Mouse (Mus musculus) midbrain, embryonic 13.5 days (tissue): ENCODE data around the gene Anks3. TPM values are rescaled to one million over a fixed set of nuclear protein-coding genes. Genes with fewer than 3 reads are reported as not detected.

Experiments used
- ATAC-seq: fragments of 200-750 bp; cut with Nextera tagmentation; 2 replicates; pipeline ENCODE4 v1.8.0; 2017; ENCODE audit warnings: mild to moderate bottlenecking, moderate TSS enrichment, moderate library complexity
- H3K27ac ChIP-seq: fragments of 300-500 bp; sonication (generic); 2 replicates; pipeline ENCODE4 v1.5.1; 2015; ENCODE audit warnings: inconsistent platforms, mild to moderate bottlenecking, moderate library complexity
- H3K27me3 ChIP-seq: fragments of 300-500 bp; sonication (generic); 2 replicates; pipeline ENCODE4 v1.6.1; 2015; ENCODE audit warnings: mild to moderate bottlenecking, inconsistent platforms
- H3K36me3 ChIP-seq: fragments of 300-500 bp; sonication (generic); 2 replicates; pipeline ENCODE4 v1.6.1; 2015; ENCODE audit warnings: mild to moderate bottlenecking, inconsistent platforms
- H3K4me1 ChIP-seq: fragments of 300-500 bp; sonication (generic); replicated peaks from 2 replicates; pipeline ENCODE4 v1.6.1; 2015; ENCODE audit warnings: inconsistent platforms
- H3K4me2 ChIP-seq: fragments of 300-500 bp; sonication (generic); replicated peaks from 2 replicates; pipeline ENCODE4 v1.6.1; 2015; ENCODE audit warnings: moderate library complexity, mild to moderate bottlenecking, inconsistent platforms
- H3K4me3 ChIP-seq: fragments of 300-500 bp; sonication (generic); replicated peaks from 2 replicates; pipeline ENCODE4 v1.5.1; 2015; ENCODE audit warnings: mild to moderate bottlenecking, inconsistent platforms
- H3K9ac ChIP-seq: fragments of 300-500 bp; sonication (generic); replicated peaks from 2 replicates; pipeline ENCODE4 v1.6.1; 2015; ENCODE audit warnings: mild to moderate bottlenecking, inconsistent platforms
- H3K9me3 ChIP-seq: fragments of 300-500 bp; sonication (generic); 2 replicates; pipeline ENCODE4 v1.6.1; 2016; ENCODE audit warnings: mild to moderate bottlenecking, inconsistent platforms
- whole genome bisulfite sequencing: fragments of 180-500 bp; shearing (Covaris S2); methylation state at CpG from one replicate; pipeline ENCODE4 v1.1.7; 2015; 5-methylcytosine and 5-hydroxymethylcytosine counted together
- polyA plus RNA-seq: library from polyadenylated mRNA; unstranded; fragments of >200 nt; fragmentation: Nextera tagmentation; extraction: Ambion mirVana; gene quantifications from 2 replicates; pipeline ENCODE4 v1.2.1, GENCODE M21; 2015

The Anks3 gene
- 79.1 and 85.4 TPM in 2 replicates for polyA plus RNA-seq

DNA sequence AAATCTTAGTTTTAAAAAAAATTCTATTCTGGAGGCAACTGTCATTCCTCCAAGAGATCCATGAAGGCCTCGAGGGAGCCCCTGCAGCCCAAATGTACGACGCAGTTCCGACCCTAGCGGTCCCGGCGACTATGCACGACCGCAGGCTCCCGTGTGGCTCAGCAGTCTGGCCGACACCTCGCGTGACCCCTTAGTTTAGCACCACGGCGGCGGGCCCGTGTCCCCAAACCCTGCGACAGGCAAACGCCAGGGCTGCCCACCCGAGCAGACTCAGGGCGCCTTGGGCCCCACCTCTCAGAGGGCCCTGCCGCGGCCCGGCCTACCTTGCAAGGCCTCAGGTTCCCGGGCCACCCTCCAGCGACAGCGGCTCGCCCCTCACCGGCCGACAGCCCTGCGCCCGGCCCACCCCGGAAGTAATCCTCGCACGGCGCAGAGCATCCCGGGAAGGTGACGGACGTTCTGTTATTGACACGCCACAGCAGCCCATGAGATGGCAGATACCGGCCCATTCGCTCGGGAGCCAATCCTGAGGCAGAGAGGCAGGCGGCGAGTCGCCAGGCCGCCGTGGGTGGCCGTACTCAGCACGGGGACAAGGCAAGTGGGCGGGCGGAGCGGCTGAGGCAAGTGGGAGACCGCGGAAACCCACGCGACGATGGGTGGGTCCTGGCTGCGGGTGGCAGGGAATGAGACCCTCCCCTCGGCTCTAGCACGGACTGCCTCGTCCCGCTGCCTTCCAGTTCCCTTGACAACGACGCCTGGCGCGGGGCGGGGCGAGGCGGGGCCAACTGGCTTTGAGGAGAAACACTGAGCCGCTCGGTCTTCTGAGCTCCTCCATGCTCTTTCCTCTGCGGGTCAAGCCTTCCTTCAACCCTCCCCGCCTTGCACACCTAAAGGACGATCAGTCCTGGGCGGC is at the start of gene Anks3:
Gene Anks3 (minus strand): TSS at position 409 of the 913 bp plus-strand sequence.
- H3K27ac ChIP-seq = peak within 1 kb of the TSS; percentile 89
- H3K36me3 ChIP-seq = peaks cover 10% of the 10 kb centered on the region
- peaks cover 29% of the 10 kb centered on the region for H3K4me1 ChIP-seq
- no peaks in the 10 kb centered on the region for H3K27me3 ChIP-seq
- peak within 1 kb of the TSS; percentile 81 for H3K4me2 ChIP-seq
- ATAC-seq = peak; percentile 99
- under 1% methylated on average over 75 of the region's 76 CpGs for WGBS
- no peaks in the 10 kb centered on the region for H3K9me3 ChIP-seq
- peak within 1 kb of the TSS; percentile 92 for H3K9ac ChIP-seq
- H3K4me3 ChIP-seq = peak within 1 kb of the TSS; percentile 94

DNA sequence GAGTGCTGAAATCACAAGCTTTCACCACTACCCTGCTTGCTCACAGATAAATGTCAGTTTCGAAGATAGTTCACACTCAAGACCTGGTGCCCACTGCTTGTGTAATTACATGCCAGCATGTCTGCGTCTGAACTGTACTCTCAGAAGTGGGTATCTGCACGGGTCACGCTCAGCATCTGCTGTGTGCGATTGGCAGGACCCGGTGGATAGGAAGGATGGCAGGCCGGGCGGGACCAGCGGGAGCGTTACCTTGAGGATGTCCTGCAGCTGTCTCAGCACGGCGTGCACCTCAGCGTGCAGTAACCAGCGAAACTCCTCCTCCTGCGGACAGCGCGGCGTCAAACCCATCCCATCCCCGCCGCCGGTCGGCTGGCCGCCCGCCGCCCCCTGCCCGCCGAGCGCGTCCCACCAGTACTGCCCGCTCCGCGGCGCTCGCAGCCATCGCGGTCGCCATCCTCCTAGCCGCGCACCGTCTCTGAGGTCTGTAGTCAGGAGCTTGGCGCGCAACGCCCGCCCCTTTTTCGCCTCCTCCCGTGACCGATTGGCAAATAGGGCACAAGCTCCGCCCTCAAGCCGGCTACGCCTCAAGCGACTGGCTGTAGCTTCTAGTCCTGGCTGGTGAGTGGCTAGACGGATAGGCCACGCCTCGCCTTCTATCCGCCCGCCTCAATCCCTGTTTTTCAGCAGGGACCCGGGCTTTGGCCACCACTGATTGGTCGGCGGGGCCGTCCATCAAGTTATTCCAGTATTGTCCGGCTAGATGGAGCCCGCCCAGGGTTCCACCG is 49.2 kb upstream of the Anks3 start, which contains the start of gene Rogdi:
Gene Rogdi (minus strand): TSS at position 500 of the 785 bp plus-strand sequence.
- peaks cover 62% of the 10 kb centered on the region for H3K36me3 ChIP-seq
- H3K4me2 ChIP-seq = peak within 1 kb of the TSS; percentile 78

DNA sequence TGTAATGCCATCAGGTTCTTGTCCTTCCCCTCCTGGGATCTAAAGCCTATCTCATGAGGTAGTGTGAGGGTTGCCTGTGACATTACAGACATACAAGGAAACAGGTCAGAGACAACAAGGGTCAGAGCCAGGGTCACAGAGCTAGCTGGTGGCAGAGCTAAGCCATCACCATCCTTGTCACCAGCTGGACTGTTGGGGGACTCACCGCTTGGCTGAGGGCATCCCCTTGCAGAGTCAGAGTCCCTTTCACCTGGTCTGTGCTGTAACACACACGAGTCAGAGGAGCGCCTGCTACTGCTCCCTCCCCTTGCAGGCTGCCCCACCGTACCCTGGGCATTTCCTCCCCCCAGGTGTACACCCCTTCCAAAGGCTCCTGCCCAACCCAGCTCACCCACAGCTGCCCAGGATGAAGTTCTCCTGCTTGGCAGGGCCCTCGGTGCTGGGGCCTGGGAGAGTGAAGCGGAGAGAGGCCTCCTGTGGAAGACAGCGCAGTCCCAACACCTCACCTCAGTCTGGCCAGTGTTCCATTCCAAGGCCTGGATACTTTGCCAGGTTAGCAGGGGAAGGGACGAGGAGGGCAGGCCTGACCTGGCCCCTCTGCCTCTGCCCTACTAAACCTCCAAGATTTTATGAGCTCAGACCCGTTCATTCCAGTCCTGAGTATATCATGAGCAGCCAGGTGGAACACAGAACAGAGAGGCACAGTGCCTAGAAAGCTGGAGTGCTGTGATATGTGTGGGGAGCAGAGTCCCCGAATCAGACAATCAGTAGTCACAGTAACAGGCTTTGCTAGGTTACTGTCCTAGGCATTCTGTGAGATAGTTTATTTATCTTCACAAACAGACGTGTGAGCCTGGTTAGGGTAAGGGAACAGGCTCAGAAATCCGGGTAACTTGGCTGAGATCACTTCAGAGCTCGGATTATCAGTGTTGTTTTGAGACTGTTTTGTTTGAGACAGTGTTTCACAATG is 48.3 kb upstream of the Anks3 start:
- ATAC-seq = no peak
- Histone ChIP-seq H3K9me3 (no peaks in the 10 kb centered on the region), H3K4me3 (peak overlapping the region; percentile 68), H3K9ac (peak overlapping the region; percentile 78), H3K4me1 (peaks cover 26% of the 10 kb centered on the region), H3K27ac (peak overlapping the region; percentile 82), H3K36me3 (peaks cover 53% of the 10 kb centered on the region), H3K27me3 (no peaks in the 10 kb centered on the region), H3K4me2 (peak overlapping the region; percentile 78)
- 57% methylated on average over 13 of the region's 13 CpGs for WGBS

More for the DNA sequence above, 49.2 kb upstream of the Anks3 start, which contains the start of gene Rogdi:
- WGBS = under 1% methylated on average over 62 of the region's 63 CpGs
- H3K27ac ChIP-seq = peak within 1 kb of the TSS; percentile 82
- H3K4me1 ChIP-seq = peaks cover 26% of the 10 kb centered on the region
- H3K4me3 ChIP-seq = peak within 1 kb of the TSS; percentile 68
- H3K27me3 ChIP-seq = no peaks in the 10 kb centered on the region
- peak within 1 kb of the TSS; percentile 78 for H3K9ac ChIP-seq
- H3K9me3 ChIP-seq = no peaks in the 10 kb centered on the region
- peak; percentile 99 for ATAC-seq

DNA sequence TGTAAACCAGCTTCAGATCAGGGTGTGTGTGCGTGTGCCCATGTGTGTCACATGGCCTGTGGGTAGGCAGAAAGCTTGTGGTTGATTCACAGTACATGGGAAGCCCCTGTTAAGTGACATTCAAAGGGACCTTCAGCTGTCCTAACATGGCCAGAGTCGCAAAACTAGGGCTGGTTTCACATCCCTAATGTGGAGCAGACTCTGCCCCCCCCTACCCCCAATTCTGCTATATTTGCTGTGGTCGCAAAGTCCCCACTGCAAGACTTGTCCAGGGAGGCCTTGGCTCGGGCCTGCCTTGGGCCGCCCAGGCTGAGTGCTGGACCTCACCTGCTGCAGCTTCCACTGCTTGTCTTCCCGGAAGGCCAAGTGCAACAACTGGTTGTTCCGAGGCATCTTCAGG is 47.3 kb upstream of the Anks3 start:
- H3K27ac ChIP-seq = no peak overlapping the region
- no peak overlapping the region for H3K4me3 ChIP-seq
- no peaks in the 10 kb centered on the region for H3K9me3 ChIP-seq
- 97% methylated on average over 7 of the region's 7 CpGs for WGBS
- peaks cover 43% of the 10 kb centered on the region for H3K36me3 ChIP-seq
- H3K9ac ChIP-seq = no peak overlapping the region
- H3K4me1 ChIP-seq = peaks cover 26% of the 10 kb centered on the region
- ATAC-seq = no peak
- no peaks in the 10 kb centered on the region for H3K27me3 ChIP-seq
- no peak overlapping the region for H3K4me2 ChIP-seq

DNA sequence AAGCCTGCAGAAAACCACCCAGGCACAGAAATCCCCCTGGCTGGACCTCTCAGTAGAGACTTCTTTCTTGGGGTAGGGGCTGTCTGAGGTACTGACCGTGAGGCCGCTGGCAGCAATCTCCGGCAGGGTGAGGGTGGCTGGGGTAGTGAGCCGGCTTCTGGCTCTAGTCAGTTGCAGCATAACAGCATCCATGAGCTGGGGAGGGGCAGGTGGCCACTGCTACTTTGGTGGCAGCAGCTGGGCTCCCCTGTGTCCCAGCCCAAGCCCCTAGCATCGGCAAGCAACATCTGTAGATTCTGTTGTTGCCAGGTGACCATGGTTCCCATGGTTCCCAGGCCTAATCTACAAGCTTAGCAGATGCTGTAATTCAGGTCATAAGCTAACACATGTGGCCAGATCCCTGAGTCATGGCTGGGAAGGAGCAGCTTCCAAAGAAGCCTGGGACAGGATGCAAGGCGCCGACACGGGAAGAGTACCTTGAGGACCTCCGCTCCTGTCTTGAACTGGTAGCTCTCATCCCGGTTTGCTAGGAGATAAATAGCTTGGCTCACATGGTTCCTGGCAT is 46.4 kb upstream of the Anks3 start:
- 87% methylated on average over 10 of the region's 10 CpGs for WGBS
- Histone ChIP-seq H3K4me2 (no peak overlapping the region), H3K9ac (no peak overlapping the region), H3K36me3 (peaks cover 34% of the 10 kb centered on the region), H3K27ac (no peak overlapping the region), H3K27me3 (no peaks in the 10 kb centered on the region), H3K4me3 (no peak overlapping the region), H3K4me1 (peaks cover 26% of the 10 kb centered on the region), H3K9me3 (no peaks in the 10 kb centered on the region)
- no peak for ATAC-seq

DNA sequence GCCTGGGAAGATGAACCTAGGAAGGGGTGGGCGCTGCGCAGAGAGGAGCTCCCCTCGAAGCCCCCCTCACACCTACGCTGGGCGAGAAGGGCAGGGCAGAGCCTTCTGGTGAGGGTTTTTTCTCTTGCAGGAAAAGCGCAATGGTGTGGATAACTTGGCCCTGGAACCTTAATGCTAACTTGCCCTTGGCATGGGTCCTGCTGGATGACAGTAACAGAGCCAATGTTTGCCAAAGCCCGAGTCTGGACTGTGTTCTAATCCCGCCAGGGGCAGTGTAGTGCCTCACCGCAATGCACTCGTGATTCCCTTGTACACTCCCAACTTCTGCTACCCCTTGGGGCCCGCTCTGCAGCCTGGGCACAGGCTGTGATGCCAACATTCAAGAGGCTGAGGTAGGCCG is 44.1 kb upstream of the Anks3 start:
- Histone ChIP-seq H3K4me1 (peaks cover 26% of the 10 kb centered on the region), H3K36me3 (peaks cover 22% of the 10 kb centered on the region), H3K27me3 (no peaks in the 10 kb centered on the region), H3K9ac (no peak overlapping the region), H3K4me3 (no peak overlapping the region), H3K9me3 (no peaks in the 10 kb centered on the region), H3K4me2 (no peak overlapping the region), H3K27ac (no peak overlapping the region)
- WGBS = 85% methylated on average over 12 of the region's 12 CpGs
- ATAC-seq = no peak

DNA sequence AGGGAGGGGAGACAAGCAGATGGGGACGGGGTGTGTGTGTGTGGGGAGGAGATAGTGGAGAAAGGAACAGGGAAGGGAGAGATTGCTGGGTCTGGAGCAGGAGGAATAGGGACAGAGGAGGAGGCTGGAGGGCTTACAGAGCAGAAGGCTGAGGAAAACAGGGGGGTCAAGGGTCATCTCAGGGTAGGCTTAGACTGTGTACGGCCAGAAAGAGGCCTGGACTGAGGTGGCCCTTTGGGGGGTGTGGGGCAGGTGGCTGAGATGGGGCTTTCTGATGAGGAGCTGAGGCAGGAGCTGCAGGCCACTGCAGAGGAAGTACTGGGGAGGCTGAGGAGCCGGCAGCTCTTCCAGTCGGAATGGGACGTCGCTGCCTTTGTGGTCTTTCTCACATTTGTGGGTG is 43.5 kb upstream of the Anks3 start:
- peaks cover 20% of the 10 kb centered on the region for H3K4me1 ChIP-seq
- no peaks in the 10 kb centered on the region for H3K27me3 ChIP-seq
- no peaks in the 10 kb centered on the region for H3K9me3 ChIP-seq
- H3K27ac ChIP-seq = no peak overlapping the region
- no peak overlapping the region for H3K4me3 ChIP-seq
- no peak for ATAC-seq
- H3K36me3 ChIP-seq = peaks cover 22% of the 10 kb centered on the region
- H3K9ac ChIP-seq = no peak overlapping the region
- WGBS = 61% methylated on average over 6 of the region's 6 CpGs
- H3K4me2 ChIP-seq = no peak overlapping the region

DNA sequence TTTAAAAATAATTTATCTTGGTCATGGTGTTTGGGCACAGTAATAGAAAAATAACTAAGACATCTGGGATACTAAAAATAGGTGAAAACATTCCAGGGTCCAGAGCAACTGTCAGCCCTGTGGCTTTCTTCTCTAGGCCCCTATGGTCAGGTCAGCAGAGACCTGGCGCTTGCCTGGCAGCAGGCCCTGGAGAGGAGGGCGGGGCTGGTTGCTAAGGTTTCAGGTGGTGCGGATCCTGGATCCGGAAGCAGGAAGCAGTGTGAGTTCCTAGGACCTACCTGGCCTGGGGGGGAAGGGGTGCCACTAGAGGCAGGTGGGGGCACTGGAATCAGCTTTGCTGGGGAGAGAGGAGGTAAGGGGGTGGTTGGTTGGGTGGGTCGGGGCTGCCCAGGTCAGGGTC is 43.1 kb upstream of the Anks3 start, which contains the start of gene Smim22:
Gene Smim22 (plus strand): TSS at position 222 of the 400 bp plus-strand sequence.
- no peak for ATAC-seq
- Histone ChIP-seq H3K27me3 (no peaks in the 10 kb centered on the region), H3K36me3 (peaks cover 22% of the 10 kb centered on the region), H3K4me3 (no peak within 1 kb of the TSS), H3K4me2 (no peak within 1 kb of the TSS), H3K9ac (no peak within 1 kb of the TSS), H3K27ac (no peak within 1 kb of the TSS), H3K4me1 (peaks cover 16% of the 10 kb centered on the region), H3K9me3 (no peaks in the 10 kb centered on the region)
- WGBS = 50% methylated on average over 5 of the region's 5 CpGs

DNA sequence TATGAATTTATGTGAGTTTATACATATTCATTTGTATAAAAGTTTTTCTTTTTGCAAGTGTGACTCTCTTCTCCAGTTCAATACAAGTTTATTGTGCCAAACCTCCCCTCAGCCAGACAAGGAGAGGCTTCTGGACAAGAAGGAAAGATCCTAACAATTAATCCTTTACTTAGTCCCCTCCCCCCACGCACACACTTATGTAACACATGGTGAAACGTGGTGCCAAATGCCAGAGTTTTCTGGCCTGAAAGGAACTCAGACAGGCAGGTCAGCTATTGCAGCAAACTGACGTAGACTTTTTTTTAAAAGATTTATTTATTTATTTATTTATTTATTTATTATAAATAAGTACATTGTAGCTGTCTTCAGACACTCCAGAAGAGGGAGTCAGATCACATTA is 36.6 kb upstream of the Anks3 start:
- Histone ChIP-seq H3K9me3 (no peaks in the 10 kb centered on the region), H3K4me1 (no peaks in the 10 kb centered on the region), H3K27me3 (no peaks in the 10 kb centered on the region), H3K4me2 (no peak overlapping the region), H3K27ac (no peak overlapping the region), H3K4me3 (no peak overlapping the region), H3K9ac (no peak overlapping the region), H3K36me3 (no peaks in the 10 kb centered on the region)
- WGBS = 70% methylated on average over 3 of the region's 3 CpGs
- ATAC-seq = no peak

DNA sequence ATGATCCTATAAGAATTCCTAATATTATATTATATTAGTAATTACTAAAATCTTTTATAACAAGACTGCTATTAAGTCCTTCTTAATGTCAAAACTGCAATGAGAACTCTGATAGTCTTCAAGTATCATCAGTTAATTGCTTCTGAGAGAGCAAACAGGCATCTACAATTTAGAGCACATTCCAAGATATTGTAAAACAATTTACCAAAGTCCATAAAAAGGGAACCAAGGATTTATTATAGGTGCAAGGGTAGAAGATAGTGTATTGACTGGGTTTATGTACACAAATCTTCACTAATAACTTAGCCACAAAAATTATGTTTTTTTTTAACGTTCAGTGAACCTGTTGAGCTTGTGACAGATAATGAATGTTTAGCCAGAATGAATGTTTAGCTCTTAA is 35.0 kb upstream of the Anks3 start:
- H3K4me1 ChIP-seq = no peaks in the 10 kb centered on the region
- no peak for ATAC-seq

DNA sequence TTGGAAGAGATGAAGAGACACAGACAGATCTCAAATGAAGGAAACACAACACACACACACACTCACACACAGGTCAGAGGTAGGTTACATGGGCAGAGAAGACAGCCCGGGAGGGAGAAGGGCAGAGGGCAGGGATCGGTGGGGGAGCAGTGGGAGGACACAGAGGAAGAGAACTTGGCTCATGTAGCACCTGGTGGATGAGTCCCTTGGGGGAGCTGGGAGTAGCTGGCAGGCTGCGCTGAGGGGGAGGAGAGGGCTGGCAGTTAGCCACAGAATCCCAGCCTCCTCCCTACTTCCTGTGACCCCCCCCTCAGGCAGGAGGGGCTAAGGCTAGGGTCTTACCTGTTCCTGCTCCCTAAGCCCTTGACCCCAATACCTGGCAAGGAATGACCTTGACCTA is 33.5 kb upstream of the Anks3 start, which contains the start of gene Sept12:
Gene Sept12 (minus strand): TSS at position 300 of the 400 bp plus-strand sequence.
- ATAC-seq = no peak
- Histone ChIP-seq H3K4me3 (no peak within 1 kb of the TSS), H3K36me3 (no peaks in the 10 kb centered on the region), H3K4me2 (no peak within 1 kb of the TSS), H3K9me3 (no peaks in the 10 kb centered on the region), H3K27ac (no peak within 1 kb of the TSS), H3K27me3 (no peaks in the 10 kb centered on the region), H3K9ac (no peak within 1 kb of the TSS), H3K4me1 (no peaks in the 10 kb centered on the region)
- 78% methylated on average over 3 of the region's 3 CpGs for WGBS

More for the DNA sequence above, 35.0 kb upstream of the Anks3 start:
- WGBS = 76% methylated on average over 1 of the region's 1 CpGs
- Histone ChIP-seq H3K9ac (no peak overlapping the region), H3K9me3 (no peaks in the 10 kb centered on the region), H3K4me2 (no peak overlapping the region), H3K4me3 (no peak overlapping the region), H3K27me3 (no peaks in the 10 kb centered on the region), H3K36me3 (no peaks in the 10 kb centered on the region), H3K27ac (no peak overlapping the region)
